Mouse (Mus musculus) heart, embryonic 12.5 days (tissue): ENCODE results near the gene Jam2. TPM values are rescaled to one million over a fixed set of nuclear protein-coding genes. Genes with fewer than 3 reads are reported as not detected.

Experiments
- ATAC-seq: fragments of 200-750 bp; cut with Nextera tagmentation; 2 replicates; pipeline ENCODE4 v1.8.0; 2017; ENCODE audit warnings: moderate TSS enrichment, moderate library complexity; ENCODE audit not compliant: insufficient number of reproducible peaks, low FRiP score
- H3K27ac ChIP-seq: fragments of 300-500 bp; sonication (generic); 2 replicates; pipeline ENCODE4 v1.5.1; 2016; ENCODE audit warnings: mild to moderate bottlenecking, moderate library complexity; ENCODE audit not compliant: poor library complexity, severe bottlenecking
- H3K27me3 ChIP-seq: fragments of 300-500 bp; sonication (generic); replicated peaks from 2 replicates; pipeline ENCODE4 v1.6.1; 2016; ENCODE audit warnings: mild to moderate bottlenecking, moderate library complexity
- H3K36me3 ChIP-seq: fragments of 300-500 bp; sonication (generic); 2 replicates; pipeline ENCODE4 v1.6.1; 2016; ENCODE audit warnings: mild to moderate bottlenecking, moderate library complexity
- H3K4me1 ChIP-seq: fragments of 300-500 bp; sonication (generic); replicated peaks from 2 replicates; pipeline ENCODE4 v1.6.1; 2016; ENCODE audit warnings: mild to moderate bottlenecking
- H3K4me2 ChIP-seq: fragments of 300-500 bp; sonication (generic); 2 replicates; pipeline ENCODE4 v1.6.1; 2016; ENCODE audit warnings: mild to moderate bottlenecking, moderate library complexity
- H3K4me3 ChIP-seq: fragments of 300-500 bp; sonication (generic); 2 replicates; pipeline ENCODE4 v1.5.1; 2016; ENCODE audit warnings: mild to moderate bottlenecking
- H3K9ac ChIP-seq: fragments of 300-500 bp; sonication (generic); 2 replicates; pipeline ENCODE4 v1.6.1; 2016; ENCODE audit warnings: mild to moderate bottlenecking, moderate library complexity
- H3K9me3 ChIP-seq: fragments of 300-500 bp; sonication (generic); replicated peaks from 2 replicates; pipeline ENCODE4 v1.6.1; 2016; ENCODE audit warnings: mild to moderate bottlenecking, moderate library complexity
- WGBS: fragments of 180-500 bp; shearing (Covaris S2); methylation state at CpG from one replicate; pipeline ENCODE4 v1.1.7; 2016; 5-methylcytosine and 5-hydroxymethylcytosine counted together
- polyA plus RNA-seq: library from polyadenylated mRNA; unstranded; fragments of >200 nt; fragmentation: Nextera tagmentation; extraction: Ambion mirVana; gene quantifications from 2 replicates; pipeline ENCODE4 v1.2.1, GENCODE M21; 2016

Jam2 gene
- polyA plus RNA-seq, 1 experiment from 2014 or later, result 8.3 TPM

DNA sequence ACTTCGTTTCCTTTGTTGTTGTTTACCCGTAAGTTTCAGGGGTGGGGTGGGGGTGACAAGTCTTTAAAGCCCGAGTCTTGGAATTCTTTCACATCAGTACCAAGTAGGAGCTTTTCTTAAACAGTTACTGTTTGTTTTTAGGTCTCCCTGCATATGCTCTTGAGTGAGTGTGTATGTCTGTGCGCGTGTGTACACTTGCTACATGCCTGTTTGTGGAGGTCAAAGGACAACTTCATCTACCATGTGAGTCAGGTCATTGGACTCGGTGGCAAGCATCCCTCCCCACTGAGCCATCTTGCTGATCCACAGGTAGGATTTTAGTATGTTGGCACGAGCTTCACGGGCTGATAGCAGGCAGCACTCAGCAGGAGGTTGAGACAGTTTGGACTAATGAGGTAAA is 99.9 kb downstream of the Jam2 start:
- no peak for ATAC-seq
- no peak overlapping the region for H3K9ac ChIP-seq
- 0 out of 2 replicates have a peak, but pooled peaks cover 3% of the 10 kb centered on the region for H3K4me1 ChIP-seq
- H3K27me3 ChIP-seq, result no peaks in the 10 kb centered on the region
- no peaks in the 10 kb centered on the region for H3K36me3 ChIP-seq
- H3K4me3 ChIP-seq, result no peak overlapping the region
- H3K9me3 ChIP-seq, result no peaks in the 10 kb centered on the region
- H3K4me2 ChIP-seq, result no peak overlapping the region
- H3K27ac ChIP-seq, result no peak overlapping the region
- WGBS, result 82% methylated on average over 8 of the region's 8 CpGs

- ATAC-seq, result no peak
- no peaks in the 10 kb centered on the region for H3K9me3 ChIP-seq
- H3K4me1 ChIP-seq, result 0 out of 2 replicates have a peak, but pooled peaks cover 3% of the 10 kb centered on the region
- H3K36me3 ChIP-seq, result no peaks in the 10 kb centered on the region
- H3K27ac ChIP-seq, result no peak overlapping the region
- H3K4me3 ChIP-seq, result no peak overlapping the region
- no peaks in the 10 kb centered on the region for H3K27me3 ChIP-seq
- WGBS, result 73% methylated on average over 24 of the region's 24 CpGs
- no peak overlapping the region for H3K4me2 ChIP-seq
- no peak overlapping the region for H3K9ac ChIP-seq
These were observed 101.2 kb downstream of the Jam2 start for GRCm38 (mm10) chr16:84875012-84875717.

Other genes starting within 250 kb of the Jam2 start
- gene Mrpl39, start 38.4 kb upstream of the Jam2 start, polyA plus RNA-seq, result 48.5 and 50.4 TPM in 2 replicates
- 44.4 and 47.2 TPM in 2 replicates for gene Gabpa, start 60.8 kb downstream of the Jam2 start, polyA plus RNA-seq
- gene Atp5j, start 61.5 kb downstream of the Jam2 start, polyA plus RNA-seq, result 1,342 and 1,366 TPM in 2 replicates